Mouse (Mus musculus) thymus, adult 2 months (tissue): ENCODE measurements at regions not wholly inside any gene's neighbourhood (a gene's known extent, or its start where the extent isn't known, plus 50 kb on each side); places are given as distances from the start of the nearest gene placed in this dataset.

Source experiments
- DNase-seq: peaks from one replicate; pipeline ENCODE4 v3.0.0; 2021
- H3K27ac ChIP-seq: fragments of 200-500 bp; 2 replicates; pipeline ENCODE4 v1.5.1; 2012; ENCODE audit warnings: low read length, control low read depth; ENCODE audit not compliant: control insufficient read depth, insufficient read depth
- H3K27me3 ChIP-seq: fragments of 200-500 bp; 2 replicates; pipeline ENCODE4 v1.6.1; 2012; ENCODE audit warnings: mild to moderate bottlenecking, low read length, moderate library complexity, mixed read lengths; ENCODE audit not compliant: control insufficient read depth, insufficient read depth
- H3K36me3 ChIP-seq: fragments of 200-500 bp; 2 replicates; pipeline ENCODE4 v1.6.1; 2012; ENCODE audit warnings: mild to moderate bottlenecking, low read length, moderate library complexity; ENCODE audit not compliant: control insufficient read depth, insufficient read depth
- H3K4me1 ChIP-seq: fragments of 200-500 bp; replicated peaks from 2 replicates; pipeline ENCODE4 v1.6.1; 2012; ENCODE audit warnings: low read length; ENCODE audit not compliant: control insufficient read depth, insufficient read depth
- H3K4me3 ChIP-seq: fragments of 200-500 bp; 2 replicates; pipeline ENCODE4 v1.5.1; 2012; ENCODE audit warnings: mild to moderate bottlenecking, low read length, control low read depth, moderate library complexity; ENCODE audit not compliant: control insufficient read depth, insufficient read depth
- CTCF ChIP-seq: fragments of 200-500 bp; IDR thresholded peaks from 2 replicates; pipeline ENCODE4 v1.5.1; 2012; ENCODE audit warnings: mild to moderate bottlenecking, control low read depth, low read length, moderate library complexity, borderline replicate concordance; ENCODE audit not compliant: control insufficient read depth, poor library complexity, insufficient read depth; ENCODE audit errors: extremely low read depth
- POLR2A ChIP-seq: fragments of 200-500 bp; IDR thresholded peaks from 2 replicates; pipeline ENCODE4 v1.6.1; 2012; ENCODE audit warnings: mild to moderate bottlenecking, low read length, control low read depth, moderate library complexity; ENCODE audit not compliant: control insufficient read depth, poor library complexity, insufficient read depth; ENCODE audit errors: extremely low read depth
- WGBS: fragments of 180-500 bp; shearing (Covaris S2); methylation state at CpG from one replicate; pipeline ENCODE4 v1.1.7; 2018; 5-methylcytosine and 5-hydroxymethylcytosine counted together

GRCm38 (mm10) chr13:111980205-111980595, 171.4 kb upstream of the Map3k1 start:
- DNase-seq = no peak
- Histone ChIP-seq H3K27me3 (no peaks in the 10 kb centered on the region), H3K4me1 (peaks cover 53% of the 10 kb centered on the region), H3K4me3 (no peak overlapping the region), H3K27ac (peak overlapping the region; percentile 50; the same call in 1 of the 2 replicates), H3K36me3 (no peaks in the 10 kb centered on the region)
- TF ChIP-seq POLR2A = no peak
- TF ChIP-seq CTCF = no peak
- 67% methylated on average over 12 of the region's 12 CpGs for WGBS

GRCm38 (mm10) chr13:111981103-111981502, 172.3 kb upstream of the Map3k1 start:
- DNase-seq = no peak
- WGBS = 94% methylated on average over 2 of the region's 2 CpGs
- no peaks in the 10 kb centered on the region for H3K36me3 ChIP-seq
- H3K27me3 ChIP-seq = no peaks in the 10 kb centered on the region
- peaks cover 61% of the 10 kb centered on the region for H3K4me1 ChIP-seq
- H3K4me3 ChIP-seq = no peak overlapping the region
- no peak overlapping the region for H3K27ac ChIP-seq
- TF ChIP-seq POLR2A = no peak
- no peak for TF ChIP-seq CTCF

DNA sequence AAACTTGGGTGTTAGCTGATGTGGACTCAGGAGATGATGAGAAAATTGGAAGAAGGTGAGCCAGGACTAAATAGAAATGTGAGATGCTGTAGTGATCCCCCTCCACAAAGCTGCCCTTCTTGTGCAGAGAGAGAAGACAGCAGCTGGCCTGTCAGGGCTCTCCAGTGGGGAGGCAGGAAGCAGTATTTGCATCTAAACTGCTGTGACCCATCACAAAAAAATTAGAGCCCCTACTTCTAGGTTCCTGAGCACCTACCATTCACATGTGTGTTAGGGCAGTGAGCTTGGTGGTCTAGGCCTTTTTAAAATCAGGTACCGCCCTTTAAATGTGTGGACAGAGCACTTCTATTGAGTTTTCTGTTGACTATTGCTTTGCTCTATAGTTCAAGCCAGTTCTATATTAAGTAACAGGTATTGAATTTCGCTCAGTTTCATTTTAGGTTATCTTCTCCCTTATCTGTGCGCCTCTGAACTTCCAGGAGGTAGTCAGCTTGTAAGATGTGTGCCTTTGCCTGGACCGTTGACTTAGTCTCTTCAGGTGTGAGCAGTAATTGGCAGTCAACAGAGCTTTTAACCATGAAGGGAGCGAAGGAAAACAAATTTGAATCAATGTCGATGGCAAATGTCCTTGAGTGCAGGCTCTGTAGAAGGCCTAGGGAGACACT, 174.1 kb upstream of the Map3k1 start:
- Histone ChIP-seq H3K27ac (peak overlapping the region; percentile 94), H3K36me3 (no peaks in the 10 kb centered on the region), H3K4me1 (peaks cover 69% of the 10 kb centered on the region), H3K27me3 (no peaks in the 10 kb centered on the region), H3K4me3 (no peak overlapping the region)
- TF ChIP-seq POLR2A (no peak), CTCF (no peak)
- no peak for DNase-seq
- 45% methylated on average over 6 of the region's 6 CpGs for WGBS

DNA sequence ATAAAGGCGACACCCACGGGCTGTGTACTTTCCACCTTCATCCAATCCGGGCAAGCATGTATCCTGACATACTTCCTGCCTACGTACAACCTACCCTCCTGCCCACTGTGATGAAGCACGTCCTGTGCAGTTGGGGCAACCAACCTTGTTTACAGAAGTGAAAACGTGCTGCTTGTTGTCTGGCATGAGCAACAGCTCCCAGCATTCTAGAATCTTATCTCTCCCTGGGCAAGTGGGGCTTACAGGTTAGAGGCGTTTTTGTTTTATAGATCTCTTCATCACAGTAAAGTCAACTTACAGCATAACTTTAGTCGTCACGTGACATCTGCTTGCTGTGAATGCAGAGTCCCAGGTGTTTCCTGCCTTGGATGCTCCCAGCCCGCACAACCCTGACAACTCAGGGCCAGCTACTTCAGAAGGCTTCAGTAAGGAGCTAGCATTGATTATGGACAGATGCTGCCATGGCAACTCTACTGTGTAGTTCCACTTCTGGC, 175.3 kb upstream of the Map3k1 start:
- DNase-seq = peak; percentile 66
- H3K4me3 ChIP-seq = no peak overlapping the region
- H3K27ac ChIP-seq = peak overlapping the region; percentile 94
- 9% methylated on average over 10 of the region's 10 CpGs for WGBS
- no peaks in the 10 kb centered on the region for H3K27me3 ChIP-seq
- no peaks in the 10 kb centered on the region for H3K36me3 ChIP-seq
- TF ChIP-seq POLR2A (no peak), CTCF (no peak)
- peaks cover 60% of the 10 kb centered on the region for H3K4me1 ChIP-seq

DNA sequence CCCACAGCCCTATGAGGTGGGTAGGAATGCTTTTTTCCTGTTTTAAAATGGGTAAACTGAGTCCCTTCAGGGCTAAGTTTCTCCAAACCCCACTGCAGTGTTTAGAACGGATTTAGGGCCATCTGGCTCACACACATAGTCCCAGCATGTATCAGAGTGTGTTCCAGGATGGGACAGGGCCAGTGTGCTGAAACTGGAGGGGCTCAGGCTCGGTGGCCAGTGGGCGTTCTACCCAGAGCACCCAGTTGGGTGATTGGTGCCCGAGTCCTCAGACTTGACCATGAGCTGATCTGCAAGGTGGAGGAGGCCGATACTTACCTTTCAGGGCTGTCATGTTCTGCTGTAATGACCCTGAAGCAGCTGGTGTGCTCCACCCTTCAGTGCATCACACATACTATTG, 176.6 kb upstream of the Map3k1 start:
- Histone ChIP-seq H3K27me3 (no peaks in the 10 kb centered on the region), H3K4me1 (peaks cover 48% of the 10 kb centered on the region), H3K4me3 (no peak overlapping the region), H3K27ac (peak overlapping the region; percentile 14; the same call in 1 of the 2 replicates), H3K36me3 (no peaks in the 10 kb centered on the region)
- 98% methylated on average over 5 of the region's 5 CpGs for WGBS
- TF ChIP-seq CTCF = no peak
- TF ChIP-seq POLR2A = no peak
- no peak for DNase-seq

DNA sequence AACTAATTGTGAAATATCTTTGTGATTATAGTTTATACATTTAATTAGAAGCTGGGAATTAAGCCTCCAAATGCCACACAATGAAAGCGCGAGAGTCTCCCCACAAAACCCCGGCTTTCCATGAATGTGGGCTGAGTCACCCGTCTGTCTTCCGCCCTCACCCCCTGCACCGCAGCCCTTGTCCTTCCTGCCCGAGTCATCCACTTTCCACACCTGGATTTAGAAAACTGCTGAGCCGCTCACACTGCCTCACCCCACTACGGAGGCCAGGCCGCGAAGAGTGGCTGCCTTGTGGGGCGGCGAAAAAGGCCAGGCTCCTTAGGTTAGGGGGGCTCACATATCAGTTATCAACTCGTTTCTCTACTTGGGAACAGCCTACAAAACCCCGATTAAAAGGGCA, 177.9 kb upstream of the Map3k1 start:
- TF ChIP-seq POLR2A = no peak
- TF ChIP-seq CTCF = no peak
- Histone ChIP-seq H3K4me3 (no peak overlapping the region), H3K27me3 (no peaks in the 10 kb centered on the region), H3K4me1 (peaks cover 42% of the 10 kb centered on the region), H3K36me3 (no peaks in the 10 kb centered on the region), H3K27ac (0 out of 2 replicates have a peak overlapping the region, but pooled peaks have one; percentile 47)
- peak; percentile 52 for DNase-seq
- WGBS = 32% methylated on average over 15 of the region's 15 CpGs
